Mouse (Mus musculus) CH12.LX (cell line): ENCODE results near the gene Slc7a8.

Experiments
- CTCF ChIP-seq, 2 experiments: IDR thresholded peaks in 1 of 2; conservative IDR thresholded peaks in 1 of 2; 2 replicates each; pipeline ENCODE4 v1.5.1; 2011 to 2012; ENCODE audit warnings: low read depth in 2 of 2, low read length in 2 of 2, improper control_type of control experiment in 1 of 2, inconsistent platforms in 1 of 2, mild to moderate bottlenecking in 1 of 2, moderate library complexity in 1 of 2
- E2F4 ChIP-seq: IDR thresholded peaks from 2 replicates; pipeline ENCODE4 v1.6.1; 2011; ENCODE audit warnings: low read depth, low read length, improper control_type of control experiment; ENCODE audit not compliant: insufficient replicate concordance
- ELF1 ChIP-seq: IDR thresholded peaks from 2 replicates; pipeline ENCODE4 v1.6.1; 2014; ENCODE audit warnings: low read depth, mild to moderate bottlenecking, inconsistent platforms, low read length, improper control_type of control experiment
- EP300 ChIP-seq: IDR thresholded peaks from 2 replicates; pipeline ENCODE4 v1.6.1; 2011; ENCODE audit warnings: low read length, improper control_type of control experiment
- ETS1 ChIP-seq: conservative IDR thresholded peaks from 2 replicates; pipeline ENCODE4 v1.6.1; 2012; ENCODE audit warnings: low read depth, mild to moderate bottlenecking, inconsistent platforms, low read length, improper control_type of control experiment, moderate library complexity
- GABPA ChIP-seq: IDR thresholded peaks from 2 replicates; pipeline ENCODE4 v1.6.1; 2012; ENCODE audit warnings: low read depth, low read length, improper control_type of control experiment, inconsistent platforms; ENCODE audit not compliant: insufficient replicate concordance
- HCFC1 ChIP-seq: IDR thresholded peaks from 2 replicates; pipeline ENCODE4 v1.6.1; 2012; ENCODE audit warnings: low read depth, mild to moderate bottlenecking, inconsistent platforms, low read length, improper control_type of control experiment
- JUND ChIP-seq: conservative IDR thresholded peaks from 2 replicates; pipeline ENCODE4 v1.6.1; 2011; ENCODE audit warnings: low read depth, low read length, improper control_type of control experiment
- PAX5 ChIP-seq: IDR thresholded peaks from 2 replicates; pipeline ENCODE4 v1.6.1; 2012; ENCODE audit warnings: low read length, inconsistent platforms, mixed read lengths
- POLR2A ChIP-seq: IDR thresholded peaks from 2 replicates; pipeline ENCODE4 v1.6.1; 2011; ENCODE audit warnings: low read depth, mild to moderate bottlenecking, improper control_type of control experiment, low read length
- USF1 ChIP-seq: IDR thresholded peaks from 2 replicates; pipeline ENCODE4 v1.6.1; 2014; ENCODE audit warnings: low read depth, mild to moderate bottlenecking, inconsistent platforms, low read length, improper control_type of control experiment
- ZC3H11A ChIP-seq: IDR thresholded peaks from 2 replicates; pipeline ENCODE4 v1.6.1; 2012; ENCODE audit warnings: low read depth, mild to moderate bottlenecking, inconsistent platforms, low read length, improper control_type of control experiment
- ZKSCAN1 ChIP-seq: IDR thresholded peaks from 2 replicates; pipeline ENCODE4 v1.6.1; 2012; ENCODE audit warnings: low read depth, inconsistent platforms, low read length, improper control_type of control experiment, borderline replicate concordance
- ZNF384 ChIP-seq: IDR thresholded peaks from 2 replicates; pipeline ENCODE4 v1.6.1; 2012; ENCODE audit warnings: low read depth, low read length, improper control_type of control experiment, inconsistent platforms

- no peak for TF ChIP-seq POLR2A
- no peak for TF ChIP-seq CTCF (conservative IDR thresholded peaks at IDR 0.05 in 1 of 2, IDR thresholded peaks at IDR 0.05 in 1 of 2; ENCODE audit: low read depth in 2 of 2, low read length in 2 of 2)
- no peak for TF ChIP-seq EP300
- no peak for TF ChIP-seq ZNF384
- TF ChIP-seq ETS1: no peak
- TF ChIP-seq PAX5: no peak
- no peak for TF ChIP-seq ELF1
- no peak for TF ChIP-seq ZKSCAN1
- TF ChIP-seq E2F4: no peak
- no peak for TF ChIP-seq GABPA
- no peak for TF ChIP-seq ZC3H11A
- no peak for TF ChIP-seq USF1
- TF ChIP-seq HCFC1: no peak
- no peak for TF ChIP-seq JUND
Measured at GRCm38 (mm10) chr14:54780836-54781609, 723 bp downstream of the Slc7a8 start.
